Mouse (Mus musculus) lung, embryonic 15.5 days (tissue): ENCODE data around the gene Fnbp1. TPM values are rescaled to one million over a fixed set of nuclear protein-coding genes. Genes with fewer than 3 reads are reported as not detected.

Source experiments
- polyA plus RNA-seq: library from polyadenylated mRNA; unstranded; fragments of >200 nt; fragmentation: Nextera tagmentation; extraction: Ambion mirVana; gene quantifications from 2 replicates; pipeline ENCODE4 v1.2.1, GENCODE M21; 2015

Fnbp1 gene
- polyA plus RNA-seq, 1 experiment from 2014 or later: 17.7 TPM

Other genes with a start within 250 kb of the Fnbp1 start
- 19.3 and 24.1 TPM in 2 replicates for gene Ptges, start 212.1 kb downstream of the Fnbp1 start, polyA plus RNA-seq
- 38.6 and 38.7 TPM in 2 replicates for gene Tor1b, start 189.0 kb downstream of the Fnbp1 start, polyA plus RNA-seq
- gene Tor1a, start 174.1 kb downstream of the Fnbp1 start, polyA plus RNA-seq: 79.3 and 79.4 TPM in 2 replicates
- gene BC005624, start 159.8 kb downstream of the Fnbp1 start, polyA plus RNA-seq: 55.6 and 56.9 TPM in 2 replicates
- gene Usp20, start 159.7 kb downstream of the Fnbp1 start, polyA plus RNA-seq: 14.8 and 16.6 TPM in 2 replicates
- gene Gpr107, start 10.3 kb upstream of the Fnbp1 start, polyA plus RNA-seq: 32.3 and 33.3 TPM in 2 replicates
- 17.1 and 17.4 TPM in 2 replicates for gene Ncs1, start 103.8 kb upstream of the Fnbp1 start, polyA plus RNA-seq
- 0.58 and 1.2 TPM in 2 replicates for gene Hmcn2, start 172.4 kb upstream of the Fnbp1 start, polyA plus RNA-seq